Mouse (Mus musculus): Measurements from ENCODE around the gene Hcn2. TPM values are rescaled to one million over a fixed set of nuclear protein-coding genes. Genes with fewer than 3 reads are reported as not detected.

Hcn2 gene
- polyA plus RNA-seq, 1 experiment from 2014 or later: 0.04 TPM

- H3K4me2 ChIP-seq (ENCODE audit: low read depth, low read length): no peak overlapping the region
- peak overlapping the region; percentile 17; the same call in 1 of the 2 replicates for H3K27ac ChIP-seq (ENCODE audit: low read depth)
- H3K4me1 ChIP-seq (ENCODE audit: insufficient read depth): peaks cover 32% of the 10 kb centered on the region
- H3K4me3 ChIP-seq (ENCODE audit: low read depth, low read length): no peak overlapping the region
- no peaks in the 10 kb centered on the region for H3K9me3 ChIP-seq (ENCODE audit: low read length)
- H3K36me3 ChIP-seq (replicated peaks; ENCODE audit: insufficient read depth, low read length): peaks cover 51% of the 10 kb centered on the region
- peaks cover 26% of the 10 kb centered on the region for H3K27me3 ChIP-seq (ENCODE audit: insufficient read depth, low read length)
- WGBS (ENCODE audit: insufficient replicate concordance): 86% methylated on average over 1 of the region's 1 CpGs
- peak; percentile 37 for ATAC-seq
- TF ChIP-seq CTCF (IDR thresholded peaks at IDR 0.05; ENCODE audit: low read depth): peak; percentile 67
- no peak for TF ChIP-seq EP300 (IDR thresholded peaks at IDR 0.05; ENCODE audit: low read depth)
- no peak for DNase-seq
- no peak overlapping the region for H3K9ac ChIP-seq (replicated peaks)
Observed at GRCm38 (mm10) chr10:79712029-79712428, 4.4 kb upstream of the Hcn2 start.

- Histone ChIP-seq H3K4me1 (ENCODE audit: insufficient read depth) (peaks cover 31% of the 10 kb centered on the region), H3K27ac (ENCODE audit: low read depth) (peak overlapping the region; percentile 71), H3K4me2 (ENCODE audit: low read depth, low read length) (peak overlapping the region; percentile 48), H3K4me3 (ENCODE audit: low read depth, low read length) (no peak overlapping the region), H3K9ac (replicated peaks) (peak overlapping the region; percentile 26; the same call in 1 of the 2 replicates), H3K36me3 (replicated peaks; ENCODE audit: insufficient read depth, low read length) (peaks cover 46% of the 10 kb centered on the region), H3K9me3 (ENCODE audit: low read length) (no peaks in the 10 kb centered on the region), H3K27me3 (ENCODE audit: insufficient read depth, low read length) (peaks cover 32% of the 10 kb centered on the region)
- DNase-seq (peak; percentile 93), ATAC-seq (peak; percentile 93)
- TF ChIP-seq EP300 (IDR thresholded peaks at IDR 0.05; ENCODE audit: low read depth) (peak; percentile 91), CTCF (IDR thresholded peaks at IDR 0.05; ENCODE audit: low read depth) (peak; percentile 91)
- 16% methylated on average over 5 of the region's 6 CpGs for WGBS (ENCODE audit: insufficient replicate concordance)
Observed at GRCm38 (mm10) chr10:79712499-79713126, 3.8 kb upstream of the Hcn2 start.

GRCm38 (mm10) chr10:79713163-79713562, 3.3 kb upstream of the Hcn2 start:
- Histone ChIP-seq H3K4me3 (ENCODE audit: low read depth, low read length) (no peak overlapping the region), H3K4me2 (ENCODE audit: low read depth, low read length) (peak overlapping the region; percentile 48; the same call in 1 of the 2 replicates), H3K9me3 (ENCODE audit: low read length) (no peaks in the 10 kb centered on the region), H3K36me3 (replicated peaks; ENCODE audit: insufficient read depth, low read length) (peaks cover 41% of the 10 kb centered on the region), H3K4me1 (ENCODE audit: insufficient read depth) (peaks cover 27% of the 10 kb centered on the region), H3K27me3 (ENCODE audit: insufficient read depth, low read length) (peaks cover 38% of the 10 kb centered on the region), H3K9ac (replicated peaks) (peak overlapping the region; percentile 26; the same call in 1 of the 2 replicates), H3K27ac (ENCODE audit: low read depth) (peak overlapping the region; percentile 71)
- TF ChIP-seq CTCF (IDR thresholded peaks at IDR 0.05; ENCODE audit: low read depth) (no peak), EP300 (IDR thresholded peaks at IDR 0.05; ENCODE audit: low read depth) (no peak)
- WGBS (ENCODE audit: insufficient replicate concordance): 48% methylated on average over 1 of the region's 1 CpGs
- no peak for ATAC-seq
- no peak for DNase-seq

- Histone ChIP-seq H3K9me3 (ENCODE audit: low read length) (no peaks in the 10 kb centered on the region), H3K27ac (ENCODE audit: low read depth) (no peak overlapping the region), H3K4me2 (ENCODE audit: low read depth, low read length) (no peak overlapping the region), H3K9ac (replicated peaks) (no peak overlapping the region), H3K4me1 (ENCODE audit: insufficient read depth) (peaks cover 21% of the 10 kb centered on the region), H3K4me3 (ENCODE audit: low read depth, low read length) (no peak overlapping the region), H3K36me3 (replicated peaks; ENCODE audit: insufficient read depth, low read length) (peaks cover 22% of the 10 kb centered on the region), H3K27me3 (ENCODE audit: insufficient read depth, low read length) (peaks cover 48% of the 10 kb centered on the region)
- no peak for ATAC-seq
- WGBS (ENCODE audit: insufficient replicate concordance): 59% methylated on average over 4 of the region's 4 CpGs
- DNase-seq: no peak
- TF ChIP-seq EP300 (IDR thresholded peaks at IDR 0.05; ENCODE audit: low read depth) (no peak), CTCF (IDR thresholded peaks at IDR 0.05; ENCODE audit: low read depth) (no peak)
Observed at GRCm38 (mm10) chr10:79714996-79715395, 1.4 kb upstream of the Hcn2 start.

- no peaks in the 10 kb centered on the region for H3K9me3 ChIP-seq (ENCODE audit: low read length)
- no peak for ATAC-seq
- TF ChIP-seq EP300 (IDR thresholded peaks at IDR 0.05; ENCODE audit: low read depth) (no peak), CTCF (IDR thresholded peaks at IDR 0.05; ENCODE audit: low read depth) (no peak)
- 0% methylated on average over 35 of the region's 44 CpGs for WGBS (ENCODE audit: insufficient replicate concordance)
- H3K4me3 ChIP-seq (ENCODE audit: low read depth, low read length): peak overlapping the region; percentile 58
- no peak overlapping the region for H3K27ac ChIP-seq (ENCODE audit: low read depth)
- peaks cover 48% of the 10 kb centered on the region for H3K27me3 ChIP-seq (ENCODE audit: insufficient read depth, low read length)
- H3K9ac ChIP-seq (replicated peaks): no peak overlapping the region
- H3K4me1 ChIP-seq (ENCODE audit: insufficient read depth): peaks cover 21% of the 10 kb centered on the region
- no peak for DNase-seq
- peaks cover 3% of the 10 kb centered on the region; the same call in 1 of the 2 replicates for H3K36me3 ChIP-seq (replicated peaks; ENCODE audit: insufficient read depth, low read length)
- peak overlapping the region; percentile 88 for H3K4me2 ChIP-seq (ENCODE audit: low read depth, low read length)
Observed at GRCm38 (mm10) chr10:79716988-79717355, 538 bp downstream of the Hcn2 start.

- H3K27me3 ChIP-seq (ENCODE audit: insufficient read depth, low read length): peaks cover 48% of the 10 kb centered on the region
- no peak overlapping the region for H3K27ac ChIP-seq (ENCODE audit: low read depth)
- peak; percentile 83 for DNase-seq
- H3K36me3 ChIP-seq (replicated peaks; ENCODE audit: insufficient read depth, low read length): no peaks in the 10 kb centered on the region
- TF ChIP-seq CTCF (IDR thresholded peaks at IDR 0.05; ENCODE audit: low read depth) (no peak), EP300 (IDR thresholded peaks at IDR 0.05; ENCODE audit: low read depth) (no peak)
- peak overlapping the region; percentile 88; the same call in 1 of the 2 replicates for H3K4me2 ChIP-seq (ENCODE audit: low read depth, low read length)
- WGBS (ENCODE audit: insufficient replicate concordance): 7% methylated on average over 43 of the region's 43 CpGs
- no peak for ATAC-seq
- no peak overlapping the region for H3K9ac ChIP-seq (replicated peaks)
- no peaks in the 10 kb centered on the region for H3K9me3 ChIP-seq (ENCODE audit: low read length)
- peaks cover 19% of the 10 kb centered on the region for H3K4me1 ChIP-seq (ENCODE audit: insufficient read depth)
- H3K4me3 ChIP-seq (ENCODE audit: low read depth, low read length): peak overlapping the region; percentile 58; the same call in 1 of the 2 replicates
Observed at GRCm38 (mm10) chr10:79717640-79718357, 1.4 kb downstream of the Hcn2 start.

All from liver, postnatal 0 days (tissue).